ENCODE assay signal across 9 mouse cellular contexts in the genomic region with DNA sequence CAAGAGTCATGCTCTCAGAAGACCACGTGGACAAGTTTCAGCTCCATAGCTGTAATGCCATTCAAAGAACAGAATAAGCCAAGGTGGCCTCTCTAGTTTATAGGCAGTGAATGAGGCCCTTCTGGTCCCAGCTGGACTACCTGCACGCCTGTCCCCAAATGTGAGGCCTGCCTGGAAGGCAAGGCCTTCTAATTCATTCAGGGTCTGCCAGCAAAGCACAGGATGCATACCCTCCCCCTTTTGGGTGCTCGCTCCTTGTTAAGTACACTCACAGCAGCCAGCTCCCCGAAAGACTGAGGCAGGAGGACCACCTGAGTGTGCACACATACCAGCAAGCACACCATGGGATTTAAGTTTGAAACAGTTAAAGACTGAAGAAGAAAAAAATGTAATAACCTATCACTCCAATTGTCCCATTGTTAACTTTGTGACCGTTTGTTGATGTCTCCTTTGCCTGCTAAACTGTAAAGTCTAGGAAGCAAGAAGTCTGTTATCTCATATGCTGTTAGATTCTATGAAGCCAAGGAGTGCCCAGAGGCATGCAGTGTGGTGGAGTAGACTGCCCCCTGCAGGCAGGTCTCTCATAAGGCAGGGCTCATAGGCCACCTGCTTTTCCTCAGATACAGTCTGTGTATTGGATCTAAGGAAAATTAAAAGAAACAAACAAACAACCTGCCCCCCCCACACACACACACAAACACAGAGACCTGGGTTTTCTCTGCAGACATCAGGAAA. TPM values are rescaled to one million over a fixed set of nuclear protein-coding genes. Genes with fewer than 3 reads are reported as not detected.
DNase-seq lines count a peak whose midpoint lies in the region; ATAC-seq lines count a peak whose summit lies in the region.
"Had no signal": no experiment of that assay in that cellular context is flagged by ENCODE, and none has a peak within 500 bp of the region (broad histone marks: within the 10 kb centered on the region; RNA-seq: fewer than 3 reads in every experiment).

No protein-coding gene starts in this region.

- H3K27ac ChIP-seq in kidney, embryonic 14.5 days (ENCODE audit: low read depth, low read length): no peak overlapping the region
- H3K27ac ChIP-seq in liver, embryonic 11.5 days (ENCODE audit: low read depth, low read length): no peak overlapping the region
- H3K27ac ChIP-seq: embryonic facial prominence, embryonic 15.5 days had no signal

- H3K4me1 ChIP-seq in kidney, embryonic 14.5 days (ENCODE audit: control insufficient read depth, insufficient read depth, low read length): peaks cover 5% of the 10 kb centered on the region; the same call in 1 of the 2 replicates
- peaks cover 7% of the 10 kb centered on the region for H3K4me1 ChIP-seq in liver, embryonic 11.5 days (replicated peaks; ENCODE audit: control insufficient read depth, insufficient read depth, low read length)

- H3K4me3 ChIP-seq in kidney, embryonic 14.5 days (ENCODE audit: low read length): no peak overlapping the region
- H3K4me3 ChIP-seq in liver, embryonic 11.5 days (ENCODE audit: low read depth, low read length): no peak overlapping the region
- H3K4me3 ChIP-seq: embryonic facial prominence, embryonic 15.5 days had no signal

- DNase-seq in kidney, adult 18-20 months: peak; percentile 83
- peak; percentile 74 for DNase-seq in c-Kit-positive CD71-negative TER-119-negative erythroid progenitor cells, embryonic 14.5 days (ENCODE audit: low read depth)
- DNase-seq in kidney, adult 8-10 months: peak; percentile 68 to 86
- DNase-seq in liver, embryonic 11.5 days (ENCODE audit: low spot score): peak; percentile 48
- peak; percentile 86 for DNase-seq in retina, postnatal 1 day
- peak; percentile 92 for DNase-seq in thymus, postnatal 4 days

- ATAC-seq in kidney, embryonic 14.5 days (ENCODE audit: low FRiP score, low TSS enrichment): no peak
- peak; percentile 39; the same call in 1 of the 2 replicates for ATAC-seq in frontal cortex, adult (ENCODE audit: low TSS enrichment)
- ATAC-seq in liver, embryonic 11.5 days (replicated peaks; ENCODE audit: low FRiP score): no peak

- H3K9me3 ChIP-seq in kidney, embryonic 14.5 days (ENCODE audit: control insufficient read depth, low read length): no peaks in the 10 kb centered on the region
- H3K9me3 ChIP-seq in liver, embryonic 11.5 days (ENCODE audit: control insufficient read depth, low read length): no peaks in the 10 kb centered on the region; the same call in 1 of the 2 replicates
- H3K9me3 ChIP-seq: embryonic facial prominence, embryonic 15.5 days had no signal

- H3K4me2 ChIP-seq in kidney, embryonic 14.5 days (replicated peaks; ENCODE audit: low read depth, low read length): no peak overlapping the region
- H3K4me2 ChIP-seq in liver, embryonic 11.5 days: no peak overlapping the region
- H3K4me2 ChIP-seq: embryonic facial prominence, embryonic 15.5 days had no signal

- 64% methylated on average over 5 of the region's 5 CpGs for WGBS in kidney, embryonic 14.5 days
- 58% methylated on average over 5 of the region's 5 CpGs for WGBS in liver, embryonic 11.5 days

- no peaks in the 10 kb centered on the region for H3K36me3 ChIP-seq in kidney, embryonic 14.5 days (ENCODE audit: control insufficient read depth, insufficient read depth, low read length)
- H3K36me3 ChIP-seq in liver, embryonic 11.5 days (ENCODE audit: control insufficient read depth, insufficient read depth, low read length): no peaks in the 10 kb centered on the region
- H3K36me3 ChIP-seq: embryonic facial prominence, embryonic 15.5 days had no signal

- no peak overlapping the region for H3K9ac ChIP-seq in kidney, embryonic 14.5 days (ENCODE audit: low read depth, low read length)
- H3K9ac ChIP-seq in liver, embryonic 11.5 days (ENCODE audit: low read depth, low read length): no peak overlapping the region
- H3K9ac ChIP-seq: embryonic facial prominence, embryonic 15.5 days had no signal

- H3K27me3 ChIP-seq in kidney, embryonic 14.5 days (ENCODE audit: control insufficient read depth, insufficient read depth, low read length): no peaks in the 10 kb centered on the region
- no peaks in the 10 kb centered on the region for H3K27me3 ChIP-seq in liver, embryonic 11.5 days (replicated peaks; ENCODE audit: control insufficient read depth, insufficient read depth, low read length)
- H3K27me3 ChIP-seq: embryonic facial prominence, embryonic 15.5 days had no signal

RNA-seq across cellular contexts. Expression of a gene that starts 3.6 kb away (rescaled TPM):
- 9.5 and 17.4 TPM in 2 replicates for polyA plus RNA-seq in kidney, embryonic 14.5 days (2014; fragmentation: Nextera tagmentation; extraction: Ambion mirVana)
- 9.0 and 10.1 TPM in 2 replicates for polyA plus RNA-seq in liver, embryonic 11.5 days (2014; fragmentation: Nextera tagmentation; extraction: Ambion mirVana)
